Mouse (Mus musculus): ENCODE results near the gene Olfr1057. TPM values are rescaled to one million over a fixed set of nuclear protein-coding genes. Genes with fewer than 3 reads are reported as not detected.
"Not testable (repeated sequence)": the region's sequence is repeated elsewhere in the genome, so short reads cannot be mapped to it uniquely, and the experiment has no call there.

The Olfr1057 gene
- not detected in 2 replicates for polyA plus RNA-seq (2014; fragmentation: Nextera tagmentation; extraction: Ambion mirVana)

- Histone ChIP-seq H3K27ac (ENCODE audit: low read depth, low read length) (no peak within 1 kb of the TSS), H3K4me1 (ENCODE audit: control insufficient read depth, insufficient read depth, low read length) (no peaks in the 10 kb centered on the region), H3K9ac (ENCODE audit: low read depth, low read length) (no peak within 1 kb of the TSS), H3K4me2 (no peak within 1 kb of the TSS), H3K36me3 (ENCODE audit: control insufficient read depth, insufficient read depth, low read length) (no peaks in the 10 kb centered on the region), H3K4me3 (ENCODE audit: low read depth, low read length) (no peak within 1 kb of the TSS), H3K9me3 (replicated peaks; ENCODE audit: control insufficient read depth, low read length) (no peaks in the 10 kb centered on the region), H3K27me3 (ENCODE audit: control insufficient read depth, insufficient read depth, low read length) (no peaks in the 10 kb centered on the region)
- no peak for ATAC-seq (replicated peaks; ENCODE audit: insufficient number of reproducible peaks, low FRiP score, low TSS enrichment)
Measured at GRCm38 (mm10) chr2:86378293-86378692, at the start of gene Olfr1057. Olfr1057 (minus strand) TSS chr2:86378393.

DNA sequence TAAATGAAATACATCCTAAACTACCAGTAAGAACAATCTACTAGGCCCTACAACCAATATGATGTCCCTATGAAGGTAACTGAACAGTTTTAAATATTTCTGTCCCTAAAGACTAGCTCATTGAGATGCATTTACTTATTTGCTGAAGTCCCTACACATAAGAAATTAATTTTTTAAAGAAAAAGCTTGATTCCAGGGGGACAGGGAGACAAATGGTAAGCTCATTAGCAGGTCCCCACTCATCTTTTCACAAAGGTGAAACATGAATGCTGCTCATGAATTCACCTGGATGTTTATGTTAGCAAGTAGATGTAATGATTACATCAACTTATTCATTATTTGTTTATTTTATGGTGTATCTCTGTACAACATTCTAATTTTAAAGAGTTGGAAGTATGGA is 48.5 kb upstream of the Olfr1057 start, which contains the start of gene Olfr1062:
TSS of gene Olfr1062 (minus strand) at position 101 of the 400 bp plus-strand sequence.
- not testable (repeated sequence) for H3K27ac ChIP-seq (ENCODE audit: low read depth, low read length); H3K4me2 ChIP-seq; H3K36me3 ChIP-seq (ENCODE audit: control insufficient read depth, insufficient read depth, low read length); H3K9ac ChIP-seq (ENCODE audit: low read depth, low read length); H3K4me1 ChIP-seq (ENCODE audit: control insufficient read depth, insufficient read depth, low read length); H3K9me3 ChIP-seq (replicated peaks; ENCODE audit: control insufficient read depth, low read length); ATAC-seq (replicated peaks; ENCODE audit: insufficient number of reproducible peaks, low FRiP score, low TSS enrichment); H3K27me3 ChIP-seq (ENCODE audit: control insufficient read depth, insufficient read depth, low read length); H3K4me3 ChIP-seq (ENCODE audit: low read depth, low read length)

GRCm38 (mm10) chr2:86413950-86414349 is 35.8 kb upstream of the Olfr1057 start, which contains the start of gene Olfr1061:
Olfr1061 (minus strand) TSS chr2:86414050.
- 75% methylated on average over 1 of the region's 1 CpGs for WGBS (ENCODE audit: insufficient replicate concordance)
- ATAC-seq (replicated peaks; ENCODE audit: insufficient number of reproducible peaks, low FRiP score, low TSS enrichment) = no peak
- H3K9me3 ChIP-seq (replicated peaks; ENCODE audit: control insufficient read depth, low read length) = no peaks in the 10 kb centered on the region

DNA sequence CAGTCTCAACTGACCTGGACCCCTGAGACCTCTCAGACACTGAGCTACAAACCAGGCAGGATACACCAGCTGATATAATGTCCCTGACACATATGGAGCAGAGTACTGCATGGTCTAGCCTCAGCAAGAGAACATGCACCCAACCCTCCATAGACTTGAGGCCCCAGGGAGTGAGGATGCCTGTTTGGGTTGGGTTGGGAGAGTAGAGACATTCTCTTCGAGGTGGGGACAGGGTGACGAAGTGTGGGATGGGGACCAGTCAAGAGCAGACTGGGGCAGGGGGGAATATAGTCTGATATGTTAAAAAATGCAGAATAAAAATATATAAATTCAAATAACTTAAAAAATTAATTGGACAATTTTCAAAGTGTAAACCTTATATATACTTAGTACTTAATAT is 16.9 kb upstream of the Olfr1057 start:
- Histone ChIP-seq H3K4me1 (ENCODE audit: control insufficient read depth, insufficient read depth, low read length) (no peaks in the 10 kb centered on the region), H3K4me3 (ENCODE audit: low read depth, low read length) (no peak overlapping the region), H3K4me2 (no peak overlapping the region), H3K9ac (ENCODE audit: low read depth, low read length) (no peak overlapping the region), H3K9me3 (replicated peaks; ENCODE audit: control insufficient read depth, low read length) (no peaks in the 10 kb centered on the region), H3K27ac (ENCODE audit: low read depth, low read length) (no peak overlapping the region), H3K36me3 (ENCODE audit: control insufficient read depth, insufficient read depth, low read length) (no peaks in the 10 kb centered on the region), H3K27me3 (ENCODE audit: control insufficient read depth, insufficient read depth, low read length) (no peaks in the 10 kb centered on the region)
- ATAC-seq (replicated peaks; ENCODE audit: insufficient number of reproducible peaks, low FRiP score, low TSS enrichment) = no peak
- 77% methylated on average over 2 of the region's 2 CpGs for WGBS (ENCODE audit: insufficient replicate concordance)

More at GRCm38 (mm10) chr2:86413950-86414349, 35.8 kb upstream of the Olfr1057 start, which contains the start of gene Olfr1061:
- Histone ChIP-seq H3K27ac (ENCODE audit: low read depth, low read length) (no peak within 1 kb of the TSS), H3K4me2 (no peak within 1 kb of the TSS), H3K9ac (ENCODE audit: low read depth, low read length) (no peak within 1 kb of the TSS), H3K27me3 (ENCODE audit: control insufficient read depth, insufficient read depth, low read length) (no peaks in the 10 kb centered on the region), H3K4me1 (ENCODE audit: control insufficient read depth, insufficient read depth, low read length) (no peaks in the 10 kb centered on the region), H3K36me3 (ENCODE audit: control insufficient read depth, insufficient read depth, low read length) (no peaks in the 10 kb centered on the region), H3K4me3 (ENCODE audit: low read depth, low read length) (no peak within 1 kb of the TSS)

GRCm38 (mm10) chr2:86388461-86388860 is 10.3 kb upstream of the Olfr1057 start, which contains the start of gene Olfr1058:
Olfr1058 (minus strand) TSS chr2:86388561.
- not testable (repeated sequence) for H3K27me3 ChIP-seq (ENCODE audit: control insufficient read depth, insufficient read depth, low read length); H3K9me3 ChIP-seq (replicated peaks; ENCODE audit: control insufficient read depth, low read length); H3K36me3 ChIP-seq (ENCODE audit: control insufficient read depth, insufficient read depth, low read length); ATAC-seq (replicated peaks; ENCODE audit: insufficient number of reproducible peaks, low FRiP score, low TSS enrichment); H3K9ac ChIP-seq (ENCODE audit: low read depth, low read length); H3K4me1 ChIP-seq (ENCODE audit: control insufficient read depth, insufficient read depth, low read length); H3K4me2 ChIP-seq; H3K27ac ChIP-seq (ENCODE audit: low read depth, low read length); H3K4me3 ChIP-seq (ENCODE audit: low read depth, low read length)

DNA sequence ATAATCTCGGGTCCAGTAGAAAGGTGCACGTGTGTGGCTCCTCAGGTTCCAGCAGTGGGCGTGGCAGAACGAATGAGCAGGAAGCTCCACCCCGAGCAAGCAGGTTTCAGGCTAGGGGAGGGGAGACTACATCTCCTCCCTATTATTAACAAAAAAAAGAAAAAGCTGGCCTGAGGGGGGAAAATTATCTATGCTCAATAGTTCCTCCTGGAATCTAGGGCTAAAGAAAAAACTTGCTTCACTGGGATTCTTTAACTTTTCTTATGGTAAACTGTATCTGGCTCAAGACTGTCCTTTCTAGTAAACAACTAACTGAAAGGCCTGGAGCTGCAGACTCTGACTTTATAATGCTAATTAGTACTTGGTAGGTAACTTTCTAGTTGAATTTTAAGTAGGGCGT is 11.9 kb downstream of the Olfr1057 start:
- ATAC-seq (replicated peaks; ENCODE audit: insufficient number of reproducible peaks, low FRiP score, low TSS enrichment); H3K4me2 ChIP-seq; H3K36me3 ChIP-seq (ENCODE audit: control insufficient read depth, insufficient read depth, low read length); H3K27ac ChIP-seq (ENCODE audit: low read depth, low read length); H3K27me3 ChIP-seq (ENCODE audit: control insufficient read depth, insufficient read depth, low read length); H3K4me3 ChIP-seq (ENCODE audit: low read depth, low read length); H3K4me1 ChIP-seq (ENCODE audit: control insufficient read depth, insufficient read depth, low read length); H3K9me3 ChIP-seq (replicated peaks; ENCODE audit: control insufficient read depth, low read length); H3K9ac ChIP-seq (ENCODE audit: low read depth, low read length): not testable (repeated sequence)
- WGBS (ENCODE audit: insufficient replicate concordance) = no CpG with 5 or more reads among the region's 6 CpGs

DNA sequence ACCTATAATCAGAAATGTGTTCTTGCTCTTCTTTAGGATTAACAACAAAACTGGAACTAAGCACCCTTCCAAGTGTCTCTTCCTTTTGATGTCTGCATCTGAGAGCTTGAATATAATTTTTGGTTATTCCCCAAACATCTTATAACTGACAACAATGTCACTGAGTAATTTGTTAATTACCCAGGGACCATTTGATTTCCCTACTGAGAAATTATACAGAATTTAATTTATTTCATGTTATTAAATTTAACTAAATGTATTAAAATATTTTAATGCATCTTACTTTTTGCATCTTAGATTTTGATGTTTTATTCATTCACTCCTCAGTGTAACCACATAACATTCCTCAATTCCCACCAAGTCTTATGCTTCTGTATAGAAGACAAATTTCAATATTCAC is 15.8 kb downstream of the Olfr1057 start, which contains the start of gene Olfr1056:
TSS of gene Olfr1056 (minus strand) at position 101 of the 400 bp plus-strand sequence.
- H3K4me2 ChIP-seq = no peak within 1 kb of the TSS
- H3K27ac ChIP-seq (ENCODE audit: low read depth, low read length) = no peak within 1 kb of the TSS
- no peaks in the 10 kb centered on the region for H3K4me1 ChIP-seq (ENCODE audit: control insufficient read depth, insufficient read depth, low read length)
- H3K27me3 ChIP-seq (ENCODE audit: control insufficient read depth, insufficient read depth, low read length) = no peaks in the 10 kb centered on the region
- H3K9ac ChIP-seq (ENCODE audit: low read depth, low read length) = no peak within 1 kb of the TSS
- H3K4me3 ChIP-seq (ENCODE audit: low read depth, low read length) = no peak within 1 kb of the TSS
- no peaks in the 10 kb centered on the region for H3K36me3 ChIP-seq (ENCODE audit: control insufficient read depth, insufficient read depth, low read length)
- H3K9me3 ChIP-seq (replicated peaks; ENCODE audit: control insufficient read depth, low read length) = no peaks in the 10 kb centered on the region
- ATAC-seq (replicated peaks; ENCODE audit: insufficient number of reproducible peaks, low FRiP score, low TSS enrichment) = no peak

- WGBS (ENCODE audit: insufficient replicate concordance) = 91% methylated on average over 1 of the region's 1 CpGs
- H3K27ac ChIP-seq (ENCODE audit: low read depth, low read length) = not testable (repeated sequence)
Measured at GRCm38 (mm10) chr2:86351751-86352150, 26.4 kb downstream of the Olfr1057 start.

GRCm38 (mm10) chr2:86350184-86350583 is 28.0 kb downstream of the Olfr1057 start, which contains the start of gene Olfr1055:
Olfr1055 (minus strand) TSS chr2:86350284.
- WGBS (ENCODE audit: insufficient replicate concordance) = 83% methylated on average over 5 of the region's 5 CpGs
- Histone ChIP-seq H3K9ac (ENCODE audit: low read depth, low read length) (no peak within 1 kb of the TSS), H3K27me3 (ENCODE audit: control insufficient read depth, insufficient read depth, low read length) (no peaks in the 10 kb centered on the region), H3K36me3 (ENCODE audit: control insufficient read depth, insufficient read depth, low read length) (no peaks in the 10 kb centered on the region), H3K4me3 (ENCODE audit: low read depth, low read length) (no peak within 1 kb of the TSS), H3K4me2 (no peak within 1 kb of the TSS), H3K4me1 (ENCODE audit: control insufficient read depth, insufficient read depth, low read length) (no peaks in the 10 kb centered on the region), H3K9me3 (replicated peaks; ENCODE audit: control insufficient read depth, low read length) (no peaks in the 10 kb centered on the region), H3K27ac (ENCODE audit: low read depth, low read length) (no peak within 1 kb of the TSS)
- no peak for ATAC-seq (replicated peaks; ENCODE audit: insufficient number of reproducible peaks, low FRiP score, low TSS enrichment)

More at GRCm38 (mm10) chr2:86351751-86352150, 26.4 kb downstream of the Olfr1057 start:
- not testable (repeated sequence) for H3K9ac ChIP-seq (ENCODE audit: low read depth, low read length); H3K27me3 ChIP-seq (ENCODE audit: control insufficient read depth, insufficient read depth, low read length); H3K9me3 ChIP-seq (replicated peaks; ENCODE audit: control insufficient read depth, low read length); H3K4me1 ChIP-seq (ENCODE audit: control insufficient read depth, insufficient read depth, low read length); H3K4me3 ChIP-seq (ENCODE audit: low read depth, low read length); H3K36me3 ChIP-seq (ENCODE audit: control insufficient read depth, insufficient read depth, low read length); ATAC-seq (replicated peaks; ENCODE audit: insufficient number of reproducible peaks, low FRiP score, low TSS enrichment); H3K4me2 ChIP-seq
